Mouse (Mus musculus): ENCODE measurements around the gene Cd52. TPM values are rescaled to one million over a fixed set of nuclear protein-coding genes. Genes with fewer than 3 reads are reported as not detected.

The Cd52 gene
- total and polyA plus RNA-seq, 3 experiments: 4.1 to 19.2 (median 5.8) TPM

DNA sequence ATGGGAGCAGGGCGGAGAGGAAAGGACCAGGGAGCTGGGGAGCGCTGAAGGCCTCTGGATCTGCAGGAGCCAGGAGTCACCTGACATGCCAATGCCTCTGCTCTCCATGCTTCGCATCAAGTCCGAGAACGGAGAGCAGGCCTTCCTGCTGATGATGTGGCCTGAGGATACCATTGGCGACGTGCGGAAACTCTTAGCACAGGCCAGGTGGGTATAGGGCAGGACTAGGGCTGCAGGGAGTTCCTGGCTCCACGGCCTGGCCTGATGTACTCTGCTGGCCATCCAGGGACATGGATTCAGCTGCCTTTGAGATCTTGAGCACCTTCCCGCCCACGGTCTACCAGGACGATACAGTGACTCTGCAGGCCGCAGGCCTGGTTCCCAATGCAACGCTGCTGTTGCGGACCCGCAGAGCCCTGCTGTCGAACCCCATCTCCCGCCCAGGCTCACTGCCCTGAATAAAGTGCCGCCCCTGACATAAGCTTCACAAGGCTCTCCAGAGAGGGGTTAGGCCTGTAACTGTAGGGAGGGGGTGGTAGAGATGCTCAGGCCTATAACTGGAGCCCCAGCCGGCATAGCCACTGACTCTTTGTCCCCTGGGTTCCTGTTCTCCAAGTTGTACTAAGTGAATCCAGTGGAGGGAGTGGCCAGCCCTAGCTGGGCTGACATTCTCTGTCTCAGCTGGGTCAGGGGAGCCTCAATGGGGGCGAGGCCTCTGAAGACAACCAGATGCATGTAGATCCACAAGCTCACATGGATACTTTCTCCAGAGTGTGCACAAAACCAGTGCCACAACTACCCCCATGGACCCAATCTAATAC lies 31.6 kb upstream of the Cd52 start:
- WGBS: 89% methylated on average over 21 of the region's 21 CpGs
- Histone ChIP-seq H3K4me1 (ENCODE audit: control insufficient read depth, insufficient read depth, low read length) (no peaks in the 10 kb centered on the region; the same call in 1 of the 2 replicates), H3K27ac (no peak overlapping the region), H3K36me3 (ENCODE audit: control insufficient read depth, insufficient read depth, low read length) (no peaks in the 10 kb centered on the region), H3K9ac (ENCODE audit: low read depth, low read length) (no peak overlapping the region), H3K27me3 (ENCODE audit: control insufficient read depth, insufficient read depth, low read length) (no peaks in the 10 kb centered on the region), H3K4me3 (no peak overlapping the region), H3K79me2 (replicated peaks; ENCODE audit: control insufficient read depth, insufficient read depth, low read length) (no peaks in the 10 kb centered on the region)
- TF ChIP-seq POLR2A (IDR thresholded peaks at IDR 0.05; ENCODE audit: insufficient read depth, low read depth, low read length) (no peak), CTCF (IDR thresholded peaks at IDR 0.05) (no peak), EP300 (IDR thresholded peaks at IDR 0.05; ENCODE audit: insufficient read depth, low read depth, low read length) (no peak)
- DNase-seq: no peak
- intact Hi-C loops (cut with DNase I): no loop called here

DNA sequence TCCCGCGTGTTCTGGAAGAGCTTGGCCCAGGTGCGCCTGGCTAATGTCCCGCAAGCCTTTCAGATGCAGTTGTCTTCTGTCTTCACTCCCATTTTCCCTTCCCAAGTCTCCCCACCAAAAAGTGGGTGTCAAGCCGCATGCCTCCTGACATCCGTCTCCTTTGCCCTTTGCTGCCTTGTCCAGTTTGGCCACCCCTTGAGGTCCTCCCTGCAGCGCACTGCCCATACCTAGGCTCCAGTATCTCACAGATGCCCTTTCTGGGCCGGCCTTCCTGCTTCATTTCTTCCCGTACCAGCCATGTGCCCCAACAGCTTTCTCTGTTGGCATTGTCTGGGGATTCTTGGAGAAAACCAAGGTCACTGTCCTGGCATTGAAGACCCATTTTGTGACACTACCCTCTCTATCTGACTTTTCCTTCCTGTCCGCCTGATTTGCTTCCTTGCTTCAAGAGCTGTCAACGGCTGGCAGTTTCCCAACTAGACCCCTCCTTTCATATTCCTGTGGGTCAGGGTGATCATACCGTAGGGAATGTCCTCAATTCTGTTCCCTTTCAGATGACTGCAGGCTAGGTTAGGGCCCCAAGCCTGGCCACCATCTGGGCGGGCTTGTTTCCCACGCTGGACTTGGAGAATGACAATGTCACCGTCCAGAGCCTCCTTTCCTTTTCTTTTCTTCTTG lies 30.6 kb upstream of the Cd52 start:
- Histone ChIP-seq H3K4me1 (ENCODE audit: control insufficient read depth, insufficient read depth, low read length) (no peaks in the 10 kb centered on the region; the same call in 1 of the 2 replicates), H3K27ac (no peak overlapping the region), H3K9ac (ENCODE audit: low read depth, low read length) (no peak overlapping the region), H3K4me3 (no peak overlapping the region), H3K79me2 (replicated peaks; ENCODE audit: control insufficient read depth, insufficient read depth, low read length) (no peaks in the 10 kb centered on the region), H3K36me3 (ENCODE audit: control insufficient read depth, insufficient read depth, low read length) (no peaks in the 10 kb centered on the region), H3K27me3 (ENCODE audit: control insufficient read depth, insufficient read depth, low read length) (no peaks in the 10 kb centered on the region)
- DNase-seq: no peak
- intact Hi-C loops (cut with DNase I): loop anchor here (2.0 kb wide), 1 partner anchor 33 kb away; no protein-coding TSS in a partner anchor
- TF ChIP-seq CTCF (IDR thresholded peaks at IDR 0.05) (no peak), POLR2A (IDR thresholded peaks at IDR 0.05; ENCODE audit: insufficient read depth, low read depth, low read length) (no peak), EP300 (IDR thresholded peaks at IDR 0.05; ENCODE audit: insufficient read depth, low read depth, low read length) (no peak)
- WGBS: 76% methylated on average over 15 of the region's 15 CpGs

DNA sequence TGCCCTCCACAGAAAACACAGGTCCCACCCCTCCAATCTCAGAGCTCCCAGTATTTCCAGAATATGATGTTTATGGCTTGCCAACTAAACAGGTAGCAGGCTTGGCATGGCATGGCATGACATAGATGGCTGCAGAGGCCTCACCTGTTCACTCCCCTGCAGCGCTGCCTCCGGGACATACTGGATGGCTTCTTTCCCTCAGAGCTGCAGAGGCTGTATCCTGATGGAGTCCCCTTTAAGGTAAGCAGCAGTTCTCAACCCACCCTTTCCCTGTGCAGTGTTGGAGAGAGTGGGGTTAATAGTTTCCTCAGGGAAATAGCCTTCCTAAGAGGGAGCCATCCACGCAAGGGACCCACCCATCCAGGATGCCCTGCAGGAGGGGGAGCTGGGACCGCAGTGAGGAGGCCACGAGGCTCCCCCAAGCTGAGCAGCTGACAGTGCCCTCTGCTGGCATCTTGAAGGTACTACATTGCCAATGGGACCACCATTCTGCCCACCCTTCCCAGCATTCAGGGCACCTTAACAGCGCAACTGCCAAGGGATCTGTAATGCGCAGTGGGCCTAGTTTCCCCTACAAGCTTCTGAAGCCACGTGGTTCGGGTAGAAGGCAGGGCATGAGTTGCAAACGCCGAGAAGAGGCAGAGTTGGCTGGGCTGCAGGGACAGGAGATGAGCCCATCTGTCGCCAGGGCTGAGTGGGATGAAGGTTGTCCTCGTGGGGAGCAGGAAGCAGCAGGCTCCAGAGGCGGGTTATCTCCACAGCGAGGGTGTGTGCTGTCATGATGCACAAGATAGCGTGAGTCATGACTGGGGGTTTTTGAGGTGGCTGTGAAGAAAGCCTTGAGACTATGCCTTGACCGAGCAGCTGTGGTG lies 29.0 kb upstream of the Cd52 start:
- no peak overlapping the region for H3K4me3 ChIP-seq
- 18% methylated on average over 17 of the region's 17 CpGs for WGBS
- intact Hi-C loops (cut with DNase I): loop anchor here (2.0 to 5.0 kb wide), 2 partner anchors 31 to 87 kb away; no protein-coding TSS in a partner anchor
- no peak overlapping the region for H3K27ac ChIP-seq
- H3K27me3 ChIP-seq (ENCODE audit: control insufficient read depth, insufficient read depth, low read length): no peaks in the 10 kb centered on the region
- H3K36me3 ChIP-seq (ENCODE audit: control insufficient read depth, insufficient read depth, low read length): no peaks in the 10 kb centered on the region
- TF ChIP-seq CTCF (IDR thresholded peaks at IDR 0.05) (peak; percentile 94), EP300 (IDR thresholded peaks at IDR 0.05; ENCODE audit: insufficient read depth, low read depth, low read length) (no peak)
- H3K79me2 ChIP-seq (replicated peaks; ENCODE audit: control insufficient read depth, insufficient read depth, low read length): no peaks in the 10 kb centered on the region
- H3K4me1 ChIP-seq (ENCODE audit: control insufficient read depth, insufficient read depth, low read length): no peaks in the 10 kb centered on the region
- H3K9ac ChIP-seq (ENCODE audit: low read depth, low read length): no peak overlapping the region
- peak; percentile 45 to 55 for DNase-seq

DNA sequence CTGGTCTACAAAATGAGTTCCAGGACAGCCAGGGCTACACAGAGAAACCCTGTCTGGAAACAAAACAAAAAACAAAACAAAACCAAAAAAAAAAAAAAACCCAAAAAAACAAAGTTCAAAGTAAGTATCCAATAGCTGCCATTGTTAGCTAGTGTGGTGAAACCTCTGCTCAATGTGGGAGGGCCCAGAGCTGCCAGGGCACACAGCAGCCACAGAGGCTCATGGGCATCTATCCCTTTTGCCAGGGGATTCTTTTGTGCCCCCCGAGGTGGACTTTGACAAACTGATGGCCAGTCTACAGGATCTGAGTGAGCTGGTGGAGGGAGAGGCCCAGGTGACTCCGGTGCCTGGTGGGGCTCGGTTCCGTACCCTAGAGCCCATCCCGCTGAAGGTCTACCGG lies 28.3 kb upstream of the Cd52 start:
- TF ChIP-seq POLR2A (IDR thresholded peaks at IDR 0.05; ENCODE audit: insufficient read depth, low read depth, low read length): no peak
- no peak for TF ChIP-seq CTCF (IDR thresholded peaks at IDR 0.05)
- TF ChIP-seq EP300 (IDR thresholded peaks at IDR 0.05; ENCODE audit: insufficient read depth, low read depth, low read length): no peak
- Histone ChIP-seq H3K4me1 (ENCODE audit: control insufficient read depth, insufficient read depth, low read length) (no peaks in the 10 kb centered on the region), H3K9ac (ENCODE audit: low read depth, low read length) (no peak overlapping the region), H3K36me3 (ENCODE audit: control insufficient read depth, insufficient read depth, low read length) (no peaks in the 10 kb centered on the region), H3K27me3 (ENCODE audit: control insufficient read depth, insufficient read depth, low read length) (no peaks in the 10 kb centered on the region), H3K4me3 (no peak overlapping the region), H3K27ac (no peak overlapping the region), H3K79me2 (replicated peaks; ENCODE audit: control insufficient read depth, insufficient read depth, low read length) (no peaks in the 10 kb centered on the region)
- intact Hi-C loops (cut with DNase I): loop anchor here (5.0 kb wide), 1 partner anchor 86 kb away; no protein-coding TSS in a partner anchor
- no peak for DNase-seq
- 94% methylated on average over 6 of the region's 6 CpGs for WGBS

DNA sequence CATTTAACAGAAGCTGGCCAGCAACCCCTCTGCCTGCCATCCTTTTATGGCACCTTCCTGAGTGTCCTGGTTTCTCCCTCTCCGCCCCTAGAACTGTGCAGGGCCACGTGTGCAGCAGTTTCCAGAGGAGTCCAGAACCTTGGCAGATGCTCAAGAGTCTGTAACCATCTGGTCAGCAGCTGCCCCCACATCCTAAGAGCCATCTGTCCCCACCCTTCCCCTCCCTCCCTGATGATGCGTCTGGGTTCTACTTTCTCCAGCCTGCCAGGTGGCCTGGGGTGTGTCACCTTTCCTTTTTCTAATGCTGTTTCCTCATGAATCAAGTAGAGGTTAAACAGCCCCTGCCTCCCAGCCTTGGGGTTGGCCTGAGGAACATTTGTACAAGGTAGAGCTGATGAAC lies 27.4 kb upstream of the Cd52 start:
- Histone ChIP-seq H3K79me2 (replicated peaks; ENCODE audit: control insufficient read depth, insufficient read depth, low read length) (no peaks in the 10 kb centered on the region), H3K9ac (ENCODE audit: low read depth, low read length) (no peak overlapping the region), H3K27ac (no peak overlapping the region), H3K4me3 (no peak overlapping the region), H3K36me3 (ENCODE audit: control insufficient read depth, insufficient read depth, low read length) (no peaks in the 10 kb centered on the region), H3K4me1 (ENCODE audit: control insufficient read depth, insufficient read depth, low read length) (no peaks in the 10 kb centered on the region), H3K27me3 (ENCODE audit: control insufficient read depth, insufficient read depth, low read length) (no peaks in the 10 kb centered on the region)
- intact Hi-C loops (cut with DNase I): loop anchor here (5.0 kb wide), 1 partner anchor 85 kb away; no protein-coding TSS in a partner anchor
- WGBS: 32% methylated on average over 3 of the region's 3 CpGs
- TF ChIP-seq EP300 (IDR thresholded peaks at IDR 0.05; ENCODE audit: insufficient read depth, low read depth, low read length) (no peak), POLR2A (IDR thresholded peaks at IDR 0.05; ENCODE audit: insufficient read depth, low read depth, low read length) (no peak), CTCF (IDR thresholded peaks at IDR 0.05) (no peak)
- peak in 1 of 2 experiments; percentile 36 for DNase-seq

Measured in heart, adult 2 months (tissue).